Mouse (Mus musculus) CH12.LX (cell line): ENCODE measurements around the gene 2310007B03Rik. TPM values are rescaled to one million over a fixed set of nuclear protein-coding genes. Genes with fewer than 3 reads are reported as not detected.

Source experiments
- DNase-seq: peaks from one replicate; pipeline ENCODE4 v3.0.0-alpha.2; 2013; ENCODE audit errors: extremely low read depth
- H3K27ac ChIP-seq: 2 replicates; pipeline ENCODE4 v1.5.1; 2012; ENCODE audit warnings: low read depth, mild to moderate bottlenecking, control low read depth, moderate library complexity; ENCODE audit not compliant: insufficient read depth
- H3K27me3 ChIP-seq: replicated peaks from 2 replicates; pipeline ENCODE3; 2012; ENCODE audit warnings: inconsistent platforms
- H3K36me3 ChIP-seq, 2 experiments: replicated peaks in 1 of 2; 2 replicates each; pipeline versions ENCODE3 to v1.6.1; 2012; ENCODE audit warnings: inconsistent platforms in 1 of 2, low read length in 1 of 2, mild to moderate bottlenecking in 1 of 2, mixed read lengths in 1 of 2, moderate library complexity in 1 of 2; ENCODE audit not compliant: control insufficient read depth in 1 of 2, insufficient read depth in 1 of 2
- H3K4me1 ChIP-seq, 2 experiments: 2 replicates each; pipeline ENCODE4 v1.6.1; 2012; ENCODE audit warnings: inconsistent platforms in 1 of 2, moderate library complexity in 1 of 2; ENCODE audit not compliant: insufficient read depth in 2 of 2, control insufficient read depth in 1 of 2
- H3K4me2 ChIP-seq: 2 replicates; pipeline ENCODE4 v1.6.1; 2012; ENCODE audit warnings: low read depth, mild to moderate bottlenecking, control low read depth; ENCODE audit not compliant: poor library complexity, insufficient read depth, severe bottlenecking
- H3K4me3 ChIP-seq, 3 experiments: fragments of 150-350 bp in 1 of 3; sonication (generic) in 1 of 3; replicated peaks in 1 of 3; 2 replicates each; pipeline versions ENCODE3 to v1.5.1; 2011 to 2012; ENCODE audit warnings: low read depth in 2 of 3, low read length in 2 of 3, mild to moderate bottlenecking in 2 of 3, moderate library complexity in 2 of 3, control low read depth in 1 of 3, improper control_type of control experiment in 1 of 3, inconsistent platforms in 1 of 3, mixed read lengths in 1 of 3; ENCODE audit not compliant: poor library complexity in 1 of 3
- H3K79me2 ChIP-seq: replicated peaks from 2 replicates; pipeline ENCODE4 v1.6.1; 2012; ENCODE audit warnings: mild to moderate bottlenecking, moderate library complexity; ENCODE audit not compliant: control insufficient read depth, poor library complexity, insufficient read depth, severe bottlenecking; ENCODE audit errors: extremely low read depth
- H3K9ac ChIP-seq: 2 replicates; pipeline ENCODE4 v1.6.1; 2012; ENCODE audit warnings: low read depth, mild to moderate bottlenecking, control low read depth, moderate library complexity; ENCODE audit not compliant: insufficient read depth
- H3K9me3 ChIP-seq: replicated peaks from 2 replicates; pipeline ENCODE3; 2012; ENCODE audit warnings: low read length, inconsistent platforms, mixed read lengths
- BHLHE40 ChIP-seq: IDR thresholded peaks from 2 replicates; pipeline ENCODE4 v1.6.1; 2011; ENCODE audit warnings: mild to moderate bottlenecking, low read depth, low read length, improper control_type of control experiment
- CHD1 ChIP-seq: IDR thresholded peaks from 2 replicates; pipeline ENCODE4 v1.6.1; 2012; ENCODE audit warnings: low read depth, low read length, improper control_type of control experiment, inconsistent platforms
- CTCF ChIP-seq, 2 experiments: IDR thresholded peaks in 1 of 2; conservative IDR thresholded peaks in 1 of 2; 2 replicates each; pipeline ENCODE4 v1.5.1; 2011 to 2012; ENCODE audit warnings: low read depth in 2 of 2, low read length in 2 of 2, improper control_type of control experiment in 1 of 2, inconsistent platforms in 1 of 2, mild to moderate bottlenecking in 1 of 2, moderate library complexity in 1 of 2
- E2F4 ChIP-seq: IDR thresholded peaks from 2 replicates; pipeline ENCODE4 v1.6.1; 2011; ENCODE audit warnings: low read depth, low read length, improper control_type of control experiment; ENCODE audit not compliant: insufficient replicate concordance
- ELF1 ChIP-seq: IDR thresholded peaks from 2 replicates; pipeline ENCODE4 v1.6.1; 2014; ENCODE audit warnings: low read depth, mild to moderate bottlenecking, inconsistent platforms, low read length, improper control_type of control experiment
- ETS1 ChIP-seq: conservative IDR thresholded peaks from 2 replicates; pipeline ENCODE4 v1.6.1; 2012; ENCODE audit warnings: low read depth, mild to moderate bottlenecking, inconsistent platforms, low read length, improper control_type of control experiment, moderate library complexity
- HCFC1 ChIP-seq: IDR thresholded peaks from 2 replicates; pipeline ENCODE4 v1.6.1; 2012; ENCODE audit warnings: low read depth, mild to moderate bottlenecking, inconsistent platforms, low read length, improper control_type of control experiment
- IRF4 ChIP-seq: IDR thresholded peaks from 2 replicates; pipeline ENCODE4 v1.6.1; 2014; ENCODE audit warnings: low read depth, mild to moderate bottlenecking, inconsistent platforms, low read length, improper control_type of control experiment
- JUN ChIP-seq: IDR thresholded peaks from 2 replicates; pipeline ENCODE4 v1.6.1; 2011; ENCODE audit warnings: low read depth, mild to moderate bottlenecking, low read length, improper control_type of control experiment, moderate library complexity; ENCODE audit not compliant: insufficient read depth
- JUND ChIP-seq: conservative IDR thresholded peaks from 2 replicates; pipeline ENCODE4 v1.6.1; 2011; ENCODE audit warnings: low read depth, low read length, improper control_type of control experiment
- MAZ ChIP-seq: IDR thresholded peaks from 2 replicates; pipeline ENCODE4 v1.6.1; 2012; ENCODE audit warnings: low read depth, mild to moderate bottlenecking, inconsistent platforms, low read length, improper control_type of control experiment, moderate library complexity
- MEF2A ChIP-seq: IDR thresholded peaks from 2 replicates; pipeline ENCODE4 v1.6.1; 2014; ENCODE audit warnings: low read depth, mild to moderate bottlenecking, inconsistent platforms, low read length, improper control_type of control experiment, borderline replicate concordance
- MXI1 ChIP-seq: IDR thresholded peaks from 2 replicates; pipeline ENCODE4 v1.6.1; 2011; ENCODE audit warnings: mild to moderate bottlenecking, low read depth, low read length, improper control_type of control experiment
- PAX5 ChIP-seq: IDR thresholded peaks from 2 replicates; pipeline ENCODE4 v1.6.1; 2012; ENCODE audit warnings: low read length, inconsistent platforms, mixed read lengths
- RAD21 ChIP-seq: IDR thresholded peaks from 2 replicates; pipeline ENCODE4 v1.6.1; 2011; ENCODE audit warnings: low read depth, mild to moderate bottlenecking, low read length, improper control_type of control experiment, moderate library complexity
- RCOR1 ChIP-seq: conservative IDR thresholded peaks from 2 replicates; pipeline ENCODE4 v1.6.1; 2012; ENCODE audit warnings: low read depth, mild to moderate bottlenecking, inconsistent platforms, low read length, improper control_type of control experiment
- USF1 ChIP-seq: IDR thresholded peaks from 2 replicates; pipeline ENCODE4 v1.6.1; 2014; ENCODE audit warnings: low read depth, mild to moderate bottlenecking, inconsistent platforms, low read length, improper control_type of control experiment
- ZKSCAN1 ChIP-seq: IDR thresholded peaks from 2 replicates; pipeline ENCODE4 v1.6.1; 2012; ENCODE audit warnings: low read depth, inconsistent platforms, low read length, improper control_type of control experiment, borderline replicate concordance
- ZNF384 ChIP-seq: IDR thresholded peaks from 2 replicates; pipeline ENCODE4 v1.6.1; 2012; ENCODE audit warnings: low read depth, low read length, improper control_type of control experiment, inconsistent platforms
- dilution Hi-C: fragments of 300-500 bp; cut with MboI; formaldehyde crosslinking; loops from 2 replicates; pipeline ENCODE4 v1.14.3; 2020; ENCODE audit warnings: low sequenced_read_pairs; ENCODE audit not compliant: extremely low pct_unique_long_range_greater_than_20kb, extremely low pct_ligation_motif_present
- in situ Hi-C: fragments of 300-500 bp; cut with MboI; formaldehyde crosslinking; loops from 3 replicates; pipeline ENCODE4 v1.14.3; 2019; ENCODE audit warnings: low sequenced_read_pairs, low pct_ligation_motif_present, low pct_unique_long_range_greater_than_20kb, mixed read lengths
- polyA plus RNA-seq: library from polyadenylated mRNA; unstranded; fragments of >175 nt; gene quantifications from 2 replicates; pipeline ENCODE4 v1.2.1, GENCODE M21; 2012; ENCODE audit warnings: low read depth; ENCODE audit not compliant: insufficient read length
- total RNA-seq, 2 experiments: library from RNA; depleted of rRNA; stranded (reverse); fragments of 300-350 nt in 1 of 2; fragments of >200 nt in 1 of 2; gene quantifications; 2 replicates each; pipeline ENCODE4 v1.2.3; 2012 to 2014

Gene 2310007B03Rik
- total and polyA plus RNA-seq, 3 experiments = 0.08 TPM; not detected in 2

DNA sequence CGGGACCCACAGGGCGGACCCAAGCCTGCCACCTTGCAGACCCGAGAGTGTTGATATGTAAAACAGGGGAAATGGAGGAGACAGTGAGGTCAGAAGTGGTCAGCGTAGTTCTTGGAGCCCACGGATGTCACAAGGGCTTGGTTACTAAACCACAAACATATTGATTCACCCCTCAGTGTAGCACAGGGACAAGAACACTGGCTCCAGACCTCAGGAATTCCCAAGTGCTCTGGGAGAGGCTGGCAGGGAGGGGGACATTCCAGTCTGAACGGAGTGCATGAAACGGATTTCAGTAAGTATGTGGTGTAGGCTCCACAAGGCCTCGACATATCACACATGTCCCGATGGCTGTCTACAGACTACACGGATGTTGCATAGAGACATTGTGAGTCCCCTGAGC is 1.2 kb upstream of the 2310007B03Rik start:
- Histone ChIP-seq H3K4me1 (peaks cover 0 to 6% of the 10 kb centered on the region in 2 experiments; a peak in 1 of 4 replicates), H3K79me2 (no peaks in the 10 kb centered on the region), H3K36me3 (no peaks in the 10 kb centered on the region), H3K4me2 (no peak overlapping the region), H3K9me3 (no peaks in the 10 kb centered on the region), H3K4me3 (no peak overlapping the region), H3K9ac (no peak overlapping the region), H3K27ac (no peak overlapping the region), H3K27me3 (peaks cover 95% of the 10 kb centered on the region)
- dilution Hi-C loops = no loop called here
- no peak for DNase-seq
- in situ Hi-C loops = no loop called here
- TF ChIP-seq E2F4 = no peak

DNA sequence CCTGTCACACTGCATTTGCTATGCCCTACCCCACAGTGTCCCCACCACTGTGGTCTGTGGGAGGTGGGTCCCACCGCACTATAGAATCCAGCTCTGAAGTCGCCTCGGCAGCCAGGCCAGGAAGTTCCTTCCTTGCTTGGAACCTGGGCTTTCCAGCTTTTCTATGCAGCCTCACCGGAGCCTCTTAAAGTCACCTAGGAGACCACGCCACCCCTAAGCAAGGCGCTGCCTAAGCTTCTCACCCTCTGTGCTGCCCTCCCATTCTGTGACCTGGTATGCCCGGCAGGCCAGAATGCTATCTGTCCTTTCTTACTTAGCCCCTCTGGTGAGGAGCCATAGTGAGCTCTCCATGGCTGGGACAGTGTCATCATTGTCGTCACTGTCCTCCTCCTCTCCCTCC is 602 bp upstream of the 2310007B03Rik start:
- TF ChIP-seq ZNF384 = no peak
- TF ChIP-seq IRF4 = no peak
- TF ChIP-seq CTCF (conservative IDR thresholded peaks at IDR 0.05 in 1 of 2, IDR thresholded peaks at IDR 0.05 in 1 of 2; ENCODE audit: low read depth in 2 of 2, low read length in 2 of 2) = no peak
- no peak for TF ChIP-seq RCOR1
- no peak for TF ChIP-seq ZKSCAN1
- no peak for TF ChIP-seq HCFC1
- TF ChIP-seq PAX5 = no peak
- no peak for TF ChIP-seq JUND
- no peak for TF ChIP-seq JUN
- TF ChIP-seq CHD1 = no peak
- TF ChIP-seq MXI1 = no peak
- TF ChIP-seq ETS1 = no peak
- TF ChIP-seq USF1 = no peak
- TF ChIP-seq MAZ = no peak
- no peak for TF ChIP-seq ELF1
- no peak for TF ChIP-seq MEF2A
- no peak for TF ChIP-seq BHLHE40
- TF ChIP-seq RAD21 = no peak
- no peak for DNase-seq
- no peak overlapping the region for H3K4me2 ChIP-seq
- dilution Hi-C loops (no loop called here), in situ Hi-C loops (no loop called here)
- H3K36me3 ChIP-seq = no peaks in the 10 kb centered on the region
- H3K27ac ChIP-seq = no peak overlapping the region
- H3K79me2 ChIP-seq = no peaks in the 10 kb centered on the region
- H3K9ac ChIP-seq = no peak overlapping the region
- no peak overlapping the region for H3K4me3 ChIP-seq
- peaks cover 95% of the 10 kb centered on the region for H3K27me3 ChIP-seq
- no peaks in the 10 kb centered on the region for H3K9me3 ChIP-seq
- peaks cover 0 to 6% of the 10 kb centered on the region in 2 experiments; a peak in 1 of 4 replicates for H3K4me1 ChIP-seq
